Mouse (Mus musculus): Measurements from ENCODE around the gene Slc38a1.

DNA sequence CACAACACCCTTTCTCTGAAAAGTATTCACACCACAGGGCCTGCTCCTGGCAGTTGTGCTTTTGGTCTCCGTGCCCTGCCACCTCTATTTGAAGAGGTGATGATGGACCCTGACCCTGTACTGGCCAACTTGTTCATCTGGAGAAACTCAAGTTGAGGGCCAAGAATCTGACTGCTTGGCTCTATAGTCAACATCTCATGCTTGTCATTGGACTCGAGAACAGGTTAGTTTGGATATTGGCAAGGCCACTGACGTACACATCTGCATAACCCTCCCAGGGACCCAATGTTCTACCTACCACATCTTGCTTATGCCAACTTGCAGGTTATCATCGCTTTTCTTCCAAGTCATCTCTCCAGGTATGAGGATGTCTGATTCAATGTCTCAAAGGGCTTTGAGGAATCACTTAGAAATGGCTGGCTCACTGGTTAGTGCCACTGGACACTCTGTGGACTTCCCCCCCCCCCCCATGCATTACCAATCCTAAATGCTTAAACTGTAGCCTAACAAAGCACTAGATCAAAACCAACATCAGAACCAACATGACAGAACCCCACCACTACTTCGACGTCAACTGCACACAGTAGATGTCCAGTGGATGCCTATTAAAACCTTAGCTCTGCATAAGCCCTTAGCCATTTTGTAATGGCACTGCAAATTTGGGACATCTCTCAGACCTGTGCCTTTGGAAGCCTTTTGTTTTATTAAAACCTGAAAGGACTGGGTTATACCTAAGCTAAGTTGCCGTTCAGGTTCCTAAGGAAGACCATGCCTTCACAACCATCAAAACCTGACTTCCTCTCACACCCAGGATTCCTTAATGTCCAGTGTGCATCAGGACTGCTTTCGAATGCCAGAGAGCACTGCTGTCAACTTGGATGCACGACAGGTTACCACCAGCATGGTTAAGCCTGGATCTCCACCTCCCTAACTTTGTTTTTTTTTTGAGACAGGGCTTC lies 43.8 kb upstream of the Slc38a1 start:
- no peak for TF ChIP-seq POLR2A (IDR thresholded peaks at IDR 0.05; ENCODE audit: insufficient read depth, low read length)
- TF ChIP-seq CTCF (IDR thresholded peaks at IDR 0.05; ENCODE audit: low read depth, low read length): no peak

Measured in ES-Bruce4 (cell line).